29 mouse cellular contexts compared by ENCODE assay signal in genomic region chr1:154446456-154446855, GRCm38 (mm10).
DNase-seq lines count a peak whose midpoint lies in the region; ATAC-seq and TF ChIP-seq lines count a peak whose summit lies in the region.
"Had no signal": no experiment of that assay in that cellular context is flagged by ENCODE, and none has a peak within 500 bp of the region (broad histone marks: within the 10 kb centered on the region; RNA-seq: fewer than 3 reads in every experiment).

No protein-coding gene starts in this region.

- H3K9ac ChIP-seq in hindbrain, postnatal 0 days (replicated peaks; ENCODE audit: low read length) = no peak overlapping the region
- H3K9ac ChIP-seq: forebrain, postnatal 0 days; heart, embryonic 13.5 days; hindbrain, embryonic 14.5 days; kidney, embryonic 15.5 days; liver, embryonic 14.5 days; lung, embryonic 14.5 days had no signal

- H3K4me3 ChIP-seq in hindbrain, embryonic 10.5 days = no peak overlapping the region
- no peak overlapping the region for H3K4me3 ChIP-seq in hindbrain, postnatal 0 days (ENCODE audit: low read length)
- no peak overlapping the region for H3K4me3 ChIP-seq in layer of hippocampus, adult 2 months
- H3K4me3 ChIP-seq: heart, embryonic 13.5 days; kidney, embryonic 15.5 days had no signal

- H3K9me3 ChIP-seq in hindbrain, embryonic 10.5 days = no peaks in the 10 kb centered on the region
- H3K9me3 ChIP-seq in hindbrain, postnatal 0 days (ENCODE audit: low read length) = no peaks in the 10 kb centered on the region
- H3K9me3 ChIP-seq: heart, embryonic 13.5 days; kidney, embryonic 15.5 days had no signal

- 46% methylated on average over 3 of the region's 3 CpGs for WGBS in hindbrain, embryonic 10.5 days
- 38% methylated on average over 3 of the region's 3 CpGs for WGBS in hindbrain, postnatal 0 days

- no peak overlapping the region for H3K27ac ChIP-seq in hindbrain, embryonic 10.5 days
- H3K27ac ChIP-seq in hindbrain, postnatal 0 days = no peak overlapping the region
- peak overlapping the region; percentile 21 for H3K27ac ChIP-seq in layer of hippocampus, adult 2 months
- H3K27ac ChIP-seq: heart, embryonic 13.5 days; hindbrain, embryonic 14.5 days; kidney, embryonic 15.5 days; liver, embryonic 14.5 days; stomach, postnatal 0 days had no signal

- H3K4me2 ChIP-seq in hindbrain, postnatal 0 days (ENCODE audit: low read depth, low read length) = no peak overlapping the region
- H3K4me2 ChIP-seq: heart, embryonic 13.5 days; hindbrain, embryonic 14.5 days; kidney, embryonic 15.5 days; lung, embryonic 14.5 days; midbrain, embryonic 11.5 days had no signal

- DNase-seq in hindbrain, embryonic 10.5 days (ENCODE audit: low spot score) = peak; percentile 11
- no peak for DNase-seq in hindbrain, postnatal 0 days (ENCODE audit: low spot score)
- DNase-seq in layer of hippocampus, adult 2 months (ENCODE audit: low spot score in 2 of 2) = peak; percentile 29 to 50
- DNase-seq in layer of hippocampus, postnatal 25 days (ENCODE audit: extremely low spot score in 1 of 2, low spot score in 1 of 2) = no peak
- DNase-seq in layer of hippocampus, adult 9-11 months = peak; percentile 46
- DNase-seq in cerebellum, postnatal 25 days = no peak
- DNase-seq: adrenal gland, adult 8-10 months; B cell, adult 2 months; cerebellum, adult 8-10 months; cerebellum, postnatal 36 days; forebrain, postnatal 0 days; heart, postnatal 14 days; kidney, adult 18-20 months; kidney, postnatal 36 days; liver; lung, embryonic 14.5 days; lung, postnatal 14 days; right cerebral cortex, postnatal 4 days; thymus, adult 18-20 months; thymus, postnatal 25 days had no signal

- no peak for ATAC-seq in hindbrain, postnatal 0 days
- ATAC-seq in megakaryocyte progenitor cell, adult 5-6 weeks (replicated peaks; ENCODE audit: poor library complexity) = no peak
- ATAC-seq: forebrain, postnatal 0 days; inflammation-experienced regulatory T-cells, adult 6 months; midbrain, embryonic 16.5 days had no signal

- H3K27me3 ChIP-seq in hindbrain, embryonic 10.5 days (ENCODE audit: insufficient read depth, poor library complexity, severe bottlenecking) = no peaks in the 10 kb centered on the region
- no peaks in the 10 kb centered on the region for H3K27me3 ChIP-seq in hindbrain, postnatal 0 days (ENCODE audit: insufficient read depth, low read length)
- H3K27me3 ChIP-seq: heart, embryonic 13.5 days; kidney, embryonic 15.5 days had no signal

- peaks cover 9% of the 10 kb centered on the region; the same call in 1 of the 2 replicates for H3K4me1 ChIP-seq in hindbrain, embryonic 10.5 days (replicated peaks)
- no peaks in the 10 kb centered on the region for H3K4me1 ChIP-seq in hindbrain, postnatal 0 days (ENCODE audit: insufficient read depth, low read length)
- H3K4me1 ChIP-seq: heart, embryonic 13.5 days; kidney, embryonic 15.5 days had no signal

- no peak for TF ChIP-seq CTCF in hindbrain, postnatal 0 days (IDR thresholded peaks at IDR 0.05; ENCODE audit: low read depth)
- TF ChIP-seq CTCF in layer of hippocampus, adult 2 months (conservative IDR thresholded peaks at IDR 0.05) = no peak

- H3K36me3 ChIP-seq in hindbrain, embryonic 10.5 days = no peaks in the 10 kb centered on the region
- H3K36me3 ChIP-seq in hindbrain, postnatal 0 days (ENCODE audit: insufficient read depth, low read length) = peaks cover 9% of the 10 kb centered on the region; the same call in 1 of the 2 replicates
- H3K36me3 ChIP-seq: heart, embryonic 13.5 days; kidney, embryonic 15.5 days had no signal

Comparison
In these comparisons a context has a peak if more than half of its experiments do, and no peak if none do; other contexts are left out.
1. DNase-seq: peak in hindbrain, embryonic 10.5 days (single experiment), layer of hippocampus, adult 2 months (2 of 2) and layer of hippocampus, adult 9-11 months (single experiment); none in hindbrain, postnatal 0 days (single experiment), layer of hippocampus, postnatal 25 days (0 of 2) and cerebellum, postnatal 25 days (0 of 2).